Mouse (Mus musculus): Measurements from ENCODE around the gene Ly6g6f.

Ly6g6f gene

GRCm38 (mm10) chr17:35080248-35080647 lies 5.2 kb downstream of the Ly6g6f start:
- DNase-seq (ENCODE audit: low read depth in 1 of 2, low spot score in 2 of 2), result no peak

GRCm38 (mm10) chr17:35079778-35080177 lies 5.6 kb downstream of the Ly6g6f start:
- no peak for DNase-seq (ENCODE audit: low read depth in 1 of 2, low spot score in 2 of 2)

GRCm38 (mm10) chr17:35077786-35078233 lies 7.6 kb downstream of the Ly6g6f start, which contains the start of gene Ly6g6d:
Gene Ly6g6d (minus strand): TSS chr17:35078065.
- peak in 1 of 2 experiments; percentile 16 for DNase-seq (ENCODE audit: low read depth in 1 of 2, low spot score in 2 of 2)

- no peak for DNase-seq (ENCODE audit: low read depth in 1 of 2, low spot score in 2 of 2)
These were observed 8.1 kb downstream of the Ly6g6f start for GRCm38 (mm10) chr17:35077285-35077684.

- no peak for DNase-seq (ENCODE audit: low read depth in 1 of 2, low spot score in 2 of 2)
These were observed 8.8 kb downstream of the Ly6g6f start, which contains the start of gene Ly6g6e for GRCm38 (mm10) chr17:35076507-35077176. Gene Ly6g6e (plus strand): TSS chr17:35076902.

- DNase-seq (ENCODE audit: low read depth in 1 of 2, low spot score in 2 of 2), result no peak
These were observed 11.3 kb downstream of the Ly6g6f start for GRCm38 (mm10) chr17:35074097-35074496.

- no peak for DNase-seq (ENCODE audit: low read depth in 1 of 2, low spot score in 2 of 2)
These were observed 14.0 kb downstream of the Ly6g6f start for GRCm38 (mm10) chr17:35071454-35071853.

- DNase-seq (ENCODE audit: low read depth in 1 of 2, low spot score in 2 of 2), result no peak
These were observed 14.7 kb downstream of the Ly6g6f start for GRCm38 (mm10) chr17:35070556-35071229.

GRCm38 (mm10) chr17:35068213-35068914 lies 17.0 kb downstream of the Ly6g6f start:
- no peak for DNase-seq (ENCODE audit: low read depth in 1 of 2, low spot score in 2 of 2)

GRCm38 (mm10) chr17:35066084-35066483 lies 19.3 kb downstream of the Ly6g6f start, which contains the start of gene Mpig6b:
Gene Mpig6b (minus strand): TSS chr17:35066184.
- DNase-seq (ENCODE audit: low read depth in 1 of 2, low spot score in 2 of 2), result no peak

GRCm38 (mm10) chr17:35064951-35065947 lies 20.2 kb downstream of the Ly6g6f start, which contains the start of gene Ly6g6c:
Gene Ly6g6c (plus strand): TSS chr17:35065388.
- DNase-seq (ENCODE audit: low read depth in 1 of 2, low spot score in 2 of 2), result no peak

- DNase-seq (ENCODE audit: low read depth in 1 of 2, low spot score in 2 of 2), result no peak
These were observed 21.0 kb downstream of the Ly6g6f start for GRCm38 (mm10) chr17:35064378-35064877.

- no peak for DNase-seq (ENCODE audit: low read depth in 1 of 2, low spot score in 2 of 2)
These were observed 21.9 kb downstream of the Ly6g6f start for GRCm38 (mm10) chr17:35063466-35063865.

GRCm38 (mm10) chr17:35061299-35061698 lies 24.1 kb downstream of the Ly6g6f start:
- DNase-seq (ENCODE audit: low read depth in 1 of 2, low spot score in 2 of 2), result no peak

- DNase-seq (ENCODE audit: low read depth in 1 of 2, low spot score in 2 of 2), result no peak
These were observed 24.6 kb downstream of the Ly6g6f start for GRCm38 (mm10) chr17:35060737-35061297.

GRCm38 (mm10) chr17:35060071-35060470 lies 25.3 kb downstream of the Ly6g6f start:
- no peak for DNase-seq (ENCODE audit: low read depth in 1 of 2, low spot score in 2 of 2)

- DNase-seq (ENCODE audit: low read depth in 1 of 2, low spot score in 2 of 2), result peak in 1 of 2 experiments; percentile 65
These were observed 26.2 kb downstream of the Ly6g6f start, which contains the start of gene Ddah2 for GRCm38 (mm10) chr17:35058911-35059892. Gene Ddah2 (plus strand): TSS chr17:35059035.

- DNase-seq (ENCODE audit: low read depth in 1 of 2, low spot score in 2 of 2), result no peak
These were observed 27.1 kb downstream of the Ly6g6f start for GRCm38 (mm10) chr17:35058316-35058715.

- no peak for DNase-seq (ENCODE audit: low read depth in 1 of 2, low spot score in 2 of 2)
These were observed 28.3 kb downstream of the Ly6g6f start for GRCm38 (mm10) chr17:35057090-35057489.

Measured in monocyte, adult 2 months (primary cell).